Mouse (Mus musculus) neural tube, embryonic 14.5 days (tissue): Measurements from ENCODE around the gene Cep78. TPM values are rescaled to one million over a fixed set of nuclear protein-coding genes. Genes with fewer than 3 reads are reported as not detected.
A peak's percentile ranks its signal among the peaks of the same experiment; 100 is the strongest.

ENCODE experiments used
- ATAC-seq: fragments of 200-750 bp; cut with Nextera tagmentation; 2 replicates; pipeline ENCODE4 v1.8.0; 2017; ENCODE audit warnings: low read depth, mild to moderate bottlenecking, moderate TSS enrichment, moderate library complexity
- H3K27ac ChIP-seq: fragments of 300-500 bp; sonication (generic); 2 replicates; pipeline ENCODE4 v1.5.1; 2014; ENCODE audit warnings: low read depth, mild to moderate bottlenecking, control low read depth, low read length, moderate library complexity, mixed read lengths
- H3K27me3 ChIP-seq: fragments of 300-500 bp; sonication (generic); 2 replicates; pipeline ENCODE4 v1.6.1; 2014; ENCODE audit warnings: low read length; ENCODE audit not compliant: control insufficient read depth, insufficient read depth
- H3K36me3 ChIP-seq: fragments of 300-500 bp; sonication (generic); 2 replicates; pipeline ENCODE4 v1.6.1; 2014; ENCODE audit warnings: low read length, mixed read lengths; ENCODE audit not compliant: control insufficient read depth, insufficient read depth
- H3K4me1 ChIP-seq: fragments of 300-500 bp; sonication (generic); 2 replicates; pipeline ENCODE4 v1.6.1; 2014; ENCODE audit warnings: low read length; ENCODE audit not compliant: control insufficient read depth, insufficient read depth
- H3K4me2 ChIP-seq: fragments of 300-500 bp; sonication (generic); 2 replicates; pipeline ENCODE4 v1.6.1; 2014; ENCODE audit warnings: mild to moderate bottlenecking, low read depth, low read length, control low read depth
- H3K4me3 ChIP-seq: fragments of 300-500 bp; sonication (generic); 2 replicates; pipeline ENCODE4 v1.5.1; 2014; ENCODE audit warnings: low read depth, low read length, control low read depth, mixed read lengths
- H3K9ac ChIP-seq: fragments of 300-500 bp; sonication (generic); replicated peaks from 2 replicates; pipeline ENCODE4 v1.6.1; 2014; ENCODE audit warnings: low read depth, mild to moderate bottlenecking, control low read depth, low read length, mixed read lengths
- H3K9me3 ChIP-seq: fragments of 300-500 bp; sonication (generic); 2 replicates; pipeline ENCODE4 v1.6.1; 2016; ENCODE audit warnings: low read length; ENCODE audit not compliant: control insufficient read depth
- WGBS: fragments of 180-500 bp; shearing (Covaris S2); extraction: QIAGEN DNeasy Blood & Tissue Kit; methylation state at CpG from one replicate; pipeline ENCODE4 v1.1.7; 2014; 5-methylcytosine and 5-hydroxymethylcytosine counted together
- polyA plus RNA-seq: library from polyadenylated mRNA; unstranded; fragments of >200 nt; fragmentation: Nextera tagmentation; extraction: Ambion mirVana; gene quantifications from 2 replicates; pipeline ENCODE4 v1.2.1, GENCODE M21; 2014

The Cep78 gene
- polyA plus RNA-seq, 1 experiment from 2014 or later = 30.4 TPM

- H3K4me2 ChIP-seq = peak overlapping the region; percentile 71
Measured at GRCm38 (mm10) chr19:15983739-15984344, 947 bp downstream of the Cep78 start.

GRCm38 (mm10) chr19:15982926-15983738, 1.7 kb downstream of the Cep78 start:
- no peaks in the 10 kb centered on the region for H3K27me3 ChIP-seq
- 32% methylated on average over 10 of the region's 10 CpGs for WGBS
- H3K4me3 ChIP-seq = peak overlapping the region; percentile 89; the same call in 1 of the 2 replicates
- H3K27ac ChIP-seq = no peak overlapping the region; the same call in 1 of the 2 replicates
- H3K36me3 ChIP-seq = no peaks in the 10 kb centered on the region; the same call in 1 of the 2 replicates
- H3K9ac ChIP-seq = no peak overlapping the region
- H3K4me1 ChIP-seq = peaks cover 20% of the 10 kb centered on the region
- peak overlapping the region; percentile 71; the same call in 1 of the 2 replicates for H3K4me2 ChIP-seq
- no peaks in the 10 kb centered on the region for H3K9me3 ChIP-seq
- no peak for ATAC-seq

More at GRCm38 (mm10) chr19:15983739-15984344, 947 bp downstream of the Cep78 start:
- peak overlapping the region; percentile 89 for H3K9ac ChIP-seq
- no peak for ATAC-seq
- no peaks in the 10 kb centered on the region for H3K27me3 ChIP-seq
- H3K9me3 ChIP-seq = no peaks in the 10 kb centered on the region
- H3K36me3 ChIP-seq = no peaks in the 10 kb centered on the region; the same call in 1 of the 2 replicates
- 43% methylated on average over 15 of the region's 15 CpGs for WGBS
- peak overlapping the region; percentile 89 for H3K4me3 ChIP-seq
- peaks cover 20% of the 10 kb centered on the region for H3K4me1 ChIP-seq
- H3K27ac ChIP-seq = peak overlapping the region; percentile 93

- Histone ChIP-seq H3K27me3 (no peaks in the 10 kb centered on the region), H3K9ac (no peak overlapping the region), H3K36me3 (peaks cover 10% of the 10 kb centered on the region; the same call in 1 of the 2 replicates), H3K27ac (no peak overlapping the region), H3K4me2 (peak overlapping the region; percentile 29; the same call in 1 of the 2 replicates), H3K4me3 (no peak overlapping the region), H3K4me1 (peaks cover 20% of the 10 kb centered on the region), H3K9me3 (no peaks in the 10 kb centered on the region)
- ATAC-seq = 0 out of 2 replicates have a peak, but pooled peaks have one; percentile 33
- 53% methylated on average over 4 of the region's 4 CpGs for WGBS
Measured at GRCm38 (mm10) chr19:15981861-15982260, 2.9 kb downstream of the Cep78 start.

- ATAC-seq = no peak
- Histone ChIP-seq H3K9ac (no peak overlapping the region), H3K27me3 (no peaks in the 10 kb centered on the region), H3K27ac (no peak overlapping the region), H3K36me3 (peaks cover 60% of the 10 kb centered on the region), H3K9me3 (no peaks in the 10 kb centered on the region), H3K4me2 (no peak overlapping the region), H3K4me1 (no peaks in the 10 kb centered on the region), H3K4me3 (no peak overlapping the region)
- WGBS = 59% methylated on average over 4 of the region's 4 CpGs
Measured at GRCm38 (mm10) chr19:15973365-15973764, 11.4 kb downstream of the Cep78 start.

GRCm38 (mm10) chr19:15965082-15965481, 19.7 kb downstream of the Cep78 start:
- Histone ChIP-seq H3K9ac (no peak overlapping the region), H3K27ac (no peak overlapping the region), H3K9me3 (no peaks in the 10 kb centered on the region), H3K4me1 (no peaks in the 10 kb centered on the region), H3K4me3 (no peak overlapping the region), H3K36me3 (peaks cover 39% of the 10 kb centered on the region), H3K27me3 (no peaks in the 10 kb centered on the region), H3K4me2 (no peak overlapping the region)
- WGBS = 60% methylated on average over 3 of the region's 3 CpGs
- peak; percentile 84; the same call in 1 of the 2 replicates for ATAC-seq

- H3K27me3 ChIP-seq = no peaks in the 10 kb centered on the region
- H3K4me2 ChIP-seq = no peak overlapping the region
- H3K9me3 ChIP-seq = no peaks in the 10 kb centered on the region
- no peak overlapping the region for H3K4me3 ChIP-seq
- 89% methylated on average over 7 of the region's 7 CpGs for WGBS
- no peak overlapping the region for H3K27ac ChIP-seq
- no peaks in the 10 kb centered on the region for H3K4me1 ChIP-seq
- no peak for ATAC-seq
- H3K9ac ChIP-seq = no peak overlapping the region
- peaks cover 35% of the 10 kb centered on the region for H3K36me3 ChIP-seq
Measured at GRCm38 (mm10) chr19:15964533-15964932, 20.3 kb downstream of the Cep78 start.

- ATAC-seq = no peak
- no peak overlapping the region for H3K27ac ChIP-seq
- H3K4me1 ChIP-seq = no peaks in the 10 kb centered on the region
- H3K9me3 ChIP-seq = no peaks in the 10 kb centered on the region
- no peaks in the 10 kb centered on the region for H3K27me3 ChIP-seq
- no peak overlapping the region for H3K4me3 ChIP-seq
- peaks cover 35% of the 10 kb centered on the region for H3K36me3 ChIP-seq
- 87% methylated on average over 17 of the region's 17 CpGs for WGBS
- no peak overlapping the region for H3K4me2 ChIP-seq
- no peak overlapping the region for H3K9ac ChIP-seq
Measured at GRCm38 (mm10) chr19:15963011-15963695, 21.6 kb downstream of the Cep78 start.

GRCm38 (mm10) chr19:15962313-15962712, 22.5 kb downstream of the Cep78 start:
- Histone ChIP-seq H3K9ac (no peak overlapping the region), H3K27ac (no peak overlapping the region), H3K9me3 (no peaks in the 10 kb centered on the region), H3K27me3 (no peaks in the 10 kb centered on the region), H3K36me3 (peaks cover 35% of the 10 kb centered on the region), H3K4me3 (no peak overlapping the region), H3K4me1 (no peaks in the 10 kb centered on the region), H3K4me2 (no peak overlapping the region)
- ATAC-seq = no peak
- 89% methylated on average over 13 of the region's 13 CpGs for WGBS
